Mouse (Mus musculus): ENCODE data around the gene Masp1. TPM values are rescaled to one million over a fixed set of nuclear protein-coding genes. Genes with fewer than 3 reads are reported as not detected.

Gene Masp1
- polyA plus RNA-seq, 1 experiment from 2014 or later: 21.6 TPM

DNA sequence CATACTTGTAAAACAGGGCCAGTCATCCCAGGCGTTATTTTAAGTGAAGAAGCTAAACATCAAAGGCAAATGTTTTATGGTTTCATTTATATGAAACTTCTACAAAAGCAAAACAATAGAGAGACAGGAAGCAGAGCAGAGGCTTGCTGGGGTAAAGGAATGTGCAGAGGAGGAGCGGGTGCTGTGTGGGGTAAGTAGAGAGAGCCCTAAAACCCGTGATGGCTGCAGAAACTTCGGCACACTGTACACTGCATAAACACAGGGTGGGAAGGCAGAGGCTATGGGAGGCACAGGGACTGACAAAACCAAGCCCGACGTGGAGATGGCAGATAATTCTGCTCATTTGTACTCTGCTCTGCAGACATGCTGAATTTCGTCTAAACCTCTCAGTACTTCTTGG, 23.7 kb upstream of the Masp1 start:
- no peak for ATAC-seq (replicated peaks; ENCODE audit: low FRiP score)
- H3K36me3 ChIP-seq (ENCODE audit: control insufficient read depth, insufficient read depth, low read length): no peaks in the 10 kb centered on the region
- H3K9ac ChIP-seq (ENCODE audit: low read depth, low read length): no peak overlapping the region
- H3K4me1 ChIP-seq (replicated peaks; ENCODE audit: control insufficient read depth, insufficient read depth, low read length): no peaks in the 10 kb centered on the region
- no peak overlapping the region for H3K27ac ChIP-seq (ENCODE audit: low read depth, low read length)
- no peak overlapping the region for H3K4me2 ChIP-seq
- no peak overlapping the region for H3K4me3 ChIP-seq (ENCODE audit: low read depth, low read length)
- 62% methylated on average over 7 of the region's 7 CpGs for WGBS
- DNase-seq (ENCODE audit: low spot score): no peak
- H3K9me3 ChIP-seq (ENCODE audit: control insufficient read depth, low read length): no peaks in the 10 kb centered on the region
- no peaks in the 10 kb centered on the region for H3K27me3 ChIP-seq (replicated peaks; ENCODE audit: control insufficient read depth, insufficient read depth, low read length)

DNA sequence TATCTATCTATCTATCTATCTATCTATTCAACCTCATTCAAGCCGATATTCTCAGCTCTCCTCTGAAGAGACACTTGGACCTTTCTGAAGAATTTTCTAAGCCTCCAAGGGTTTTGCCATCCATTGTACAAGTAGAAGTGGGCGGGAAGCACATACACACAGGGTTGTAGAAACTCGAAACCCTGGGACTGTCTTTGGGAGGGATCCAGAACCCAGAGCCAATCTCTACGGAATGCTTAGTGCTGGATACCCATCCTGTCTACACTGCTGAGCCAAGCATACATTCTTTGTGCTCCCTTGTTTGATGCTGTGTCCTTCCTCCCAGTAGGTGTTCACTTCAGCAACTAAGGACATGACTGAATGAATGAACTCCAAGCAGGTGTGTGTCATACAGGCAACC, 22.3 kb upstream of the Masp1 start:
- no peaks in the 10 kb centered on the region for H3K36me3 ChIP-seq (ENCODE audit: control insufficient read depth, insufficient read depth, low read length)
- ATAC-seq (replicated peaks; ENCODE audit: low FRiP score): no peak
- H3K4me2 ChIP-seq: no peak overlapping the region
- no peaks in the 10 kb centered on the region for H3K27me3 ChIP-seq (replicated peaks; ENCODE audit: control insufficient read depth, insufficient read depth, low read length)
- H3K9me3 ChIP-seq (ENCODE audit: control insufficient read depth, low read length): no peaks in the 10 kb centered on the region
- no peak for DNase-seq (ENCODE audit: low spot score)
- H3K4me3 ChIP-seq (ENCODE audit: low read depth, low read length): no peak overlapping the region
- WGBS: 79% methylated on average over 4 of the region's 4 CpGs
- H3K27ac ChIP-seq (ENCODE audit: low read depth, low read length): no peak overlapping the region
- no peak overlapping the region for H3K9ac ChIP-seq (ENCODE audit: low read depth, low read length)
- H3K4me1 ChIP-seq (replicated peaks; ENCODE audit: control insufficient read depth, insufficient read depth, low read length): no peaks in the 10 kb centered on the region

DNA sequence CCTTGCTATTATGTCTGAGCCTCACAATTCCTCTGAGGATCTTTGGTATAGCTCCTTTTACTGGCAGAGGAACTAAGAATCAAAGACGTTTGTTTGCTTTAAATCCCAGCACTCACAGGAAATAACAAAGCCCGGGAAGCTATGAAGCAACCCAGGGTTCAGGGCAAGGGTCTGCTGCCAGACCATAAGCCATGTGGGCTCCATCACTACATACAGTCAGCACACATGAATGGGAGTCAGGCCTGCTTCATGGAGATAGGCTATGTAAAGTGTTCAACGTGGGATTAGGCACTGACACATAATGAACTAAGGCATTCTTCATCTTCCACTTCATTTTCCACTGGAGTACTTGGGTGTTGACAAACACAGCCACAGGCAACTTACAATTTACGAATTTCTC, 20.4 kb upstream of the Masp1 start:
- ATAC-seq (replicated peaks; ENCODE audit: low FRiP score): no peak
- Histone ChIP-seq H3K27me3 (replicated peaks; ENCODE audit: control insufficient read depth, insufficient read depth, low read length) (no peaks in the 10 kb centered on the region), H3K9ac (ENCODE audit: low read depth, low read length) (no peak overlapping the region), H3K4me1 (replicated peaks; ENCODE audit: control insufficient read depth, insufficient read depth, low read length) (no peaks in the 10 kb centered on the region), H3K27ac (ENCODE audit: low read depth, low read length) (no peak overlapping the region), H3K4me2 (no peak overlapping the region), H3K4me3 (ENCODE audit: low read depth, low read length) (no peak overlapping the region), H3K36me3 (ENCODE audit: control insufficient read depth, insufficient read depth, low read length) (no peaks in the 10 kb centered on the region), H3K9me3 (ENCODE audit: control insufficient read depth, low read length) (no peaks in the 10 kb centered on the region)
- WGBS: 46% methylated on average over 4 of the region's 4 CpGs
- no peak for DNase-seq (ENCODE audit: low spot score)

DNA sequence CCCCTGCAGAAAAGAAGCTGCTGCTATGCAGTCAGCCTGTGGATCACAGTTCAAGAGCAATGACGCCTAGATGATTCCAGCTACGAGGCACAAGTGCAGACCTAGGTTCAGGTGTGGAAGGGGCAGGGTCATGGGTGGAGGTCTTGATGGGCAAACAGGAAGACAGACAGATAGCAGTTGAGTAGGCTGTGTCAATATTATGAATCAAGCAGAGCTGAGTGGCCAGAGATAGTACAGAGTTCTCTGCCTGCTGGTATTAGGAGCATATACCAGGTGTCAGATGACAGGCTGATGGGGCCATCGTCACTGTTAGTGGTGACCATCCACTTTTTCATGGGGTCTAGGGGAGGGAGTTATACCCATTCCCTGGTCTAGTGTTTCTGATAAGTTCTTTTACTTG, 13.1 kb upstream of the Masp1 start:
- Histone ChIP-seq H3K27me3 (replicated peaks; ENCODE audit: control insufficient read depth, insufficient read depth, low read length) (no peaks in the 10 kb centered on the region), H3K9ac (ENCODE audit: low read depth, low read length) (no peak overlapping the region), H3K36me3 (ENCODE audit: control insufficient read depth, insufficient read depth, low read length) (no peaks in the 10 kb centered on the region), H3K9me3 (ENCODE audit: control insufficient read depth, low read length) (no peaks in the 10 kb centered on the region), H3K4me1 (replicated peaks; ENCODE audit: control insufficient read depth, insufficient read depth, low read length) (no peaks in the 10 kb centered on the region), H3K4me3 (ENCODE audit: low read depth, low read length) (no peak overlapping the region), H3K27ac (ENCODE audit: low read depth, low read length) (no peak overlapping the region), H3K4me2 (no peak overlapping the region)
- DNase-seq (ENCODE audit: low spot score) (no peak), ATAC-seq (replicated peaks; ENCODE audit: low FRiP score) (no peak)
- 61% methylated on average over 3 of the region's 3 CpGs for WGBS

DNA sequence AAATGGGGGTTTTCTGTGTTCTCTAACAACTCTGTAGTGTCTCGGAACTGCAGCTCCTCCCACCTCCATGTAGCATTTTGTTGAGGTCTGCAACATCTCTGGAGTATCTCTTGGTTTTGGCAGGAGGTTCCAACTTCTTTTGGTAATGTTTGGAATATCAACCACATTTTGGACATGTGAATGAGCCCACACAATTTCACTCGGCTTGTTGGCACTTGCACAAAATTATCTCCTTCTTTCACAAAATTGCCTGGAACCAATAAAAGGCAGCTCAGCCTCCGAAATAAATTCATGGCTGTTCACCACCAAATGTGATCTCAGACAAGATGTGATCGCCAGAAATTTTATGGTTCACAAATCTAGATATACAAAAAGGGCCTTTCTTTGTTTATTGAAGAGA, 8.6 kb upstream of the Masp1 start:
- no peaks in the 10 kb centered on the region for H3K4me1 ChIP-seq (replicated peaks; ENCODE audit: control insufficient read depth, insufficient read depth, low read length)
- WGBS: 79% methylated on average over 4 of the region's 4 CpGs
- no peak overlapping the region for H3K9ac ChIP-seq (ENCODE audit: low read depth, low read length)
- no peak overlapping the region for H3K4me3 ChIP-seq (ENCODE audit: low read depth, low read length)
- H3K27ac ChIP-seq (ENCODE audit: low read depth, low read length): no peak overlapping the region
- ATAC-seq (replicated peaks; ENCODE audit: low FRiP score): no peak
- H3K36me3 ChIP-seq (ENCODE audit: control insufficient read depth, insufficient read depth, low read length): no peaks in the 10 kb centered on the region
- no peak overlapping the region for H3K4me2 ChIP-seq
- no peaks in the 10 kb centered on the region for H3K9me3 ChIP-seq (ENCODE audit: control insufficient read depth, low read length)
- no peak for DNase-seq (ENCODE audit: low spot score)
- no peaks in the 10 kb centered on the region for H3K27me3 ChIP-seq (replicated peaks; ENCODE audit: control insufficient read depth, insufficient read depth, low read length)

DNA sequence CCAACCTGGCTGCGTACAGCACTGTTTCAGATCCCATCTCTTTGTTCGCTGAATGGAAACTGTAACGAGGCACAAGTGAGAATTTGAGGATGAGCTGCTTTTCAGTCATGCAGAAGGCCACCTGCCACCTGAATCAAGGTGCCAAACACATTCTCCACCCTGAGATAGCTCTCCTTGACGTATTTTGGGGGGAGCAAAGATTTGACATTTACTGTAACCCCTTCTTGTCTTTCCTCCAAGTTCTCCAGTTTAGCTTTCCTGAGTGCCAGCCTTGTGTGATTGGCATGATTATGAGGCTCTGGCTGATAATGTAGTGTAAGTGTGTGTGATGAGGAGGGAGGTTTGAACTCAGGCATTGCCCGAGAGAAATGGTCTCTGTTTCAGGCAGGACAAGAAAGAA, 1.5 kb upstream of the Masp1 start:
- no peak overlapping the region for H3K4me3 ChIP-seq (ENCODE audit: low read depth, low read length)
- no peaks in the 10 kb centered on the region for H3K9me3 ChIP-seq (ENCODE audit: control insufficient read depth, low read length)
- H3K4me1 ChIP-seq (replicated peaks; ENCODE audit: control insufficient read depth, insufficient read depth, low read length): peaks cover 4% of the 10 kb centered on the region
- H3K9ac ChIP-seq (ENCODE audit: low read depth, low read length): no peak overlapping the region
- no peak overlapping the region for H3K27ac ChIP-seq (ENCODE audit: low read depth, low read length)
- 79% methylated on average over 5 of the region's 5 CpGs for WGBS
- 0 out of 2 replicates have a peak, but pooled peaks cover 2% of the 10 kb centered on the region for H3K27me3 ChIP-seq (replicated peaks; ENCODE audit: control insufficient read depth, insufficient read depth, low read length)
- DNase-seq (ENCODE audit: low spot score) (no peak), ATAC-seq (replicated peaks; ENCODE audit: low FRiP score) (no peak)
- H3K36me3 ChIP-seq (ENCODE audit: control insufficient read depth, insufficient read depth, low read length): no peaks in the 10 kb centered on the region; the same call in 1 of the 2 replicates
- no peak overlapping the region for H3K4me2 ChIP-seq

DNA sequence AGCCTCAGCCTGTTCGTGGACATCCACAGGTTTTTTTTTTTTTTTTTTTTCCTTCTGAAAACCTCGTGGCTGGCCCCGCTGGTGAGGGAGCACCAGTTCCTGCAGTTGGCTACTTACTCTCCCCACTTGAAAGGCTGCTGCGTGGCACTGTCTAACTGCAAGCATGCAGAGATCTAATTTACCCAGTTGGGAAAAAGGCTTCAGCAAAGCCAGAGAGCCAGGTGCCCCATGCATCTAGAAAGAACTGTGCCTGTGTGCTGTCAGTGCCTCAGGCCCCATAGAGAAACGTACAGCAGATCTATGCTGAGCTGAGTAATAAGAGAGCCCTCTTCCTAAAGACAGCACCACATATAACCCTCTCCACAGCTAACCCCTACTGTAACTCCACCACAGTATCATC, 477 bp upstream of the Masp1 start:
- no peak overlapping the region; the same call in 1 of the 2 replicates for H3K9ac ChIP-seq (ENCODE audit: low read depth, low read length)
- peak overlapping the region; percentile 57 for H3K4me2 ChIP-seq
- H3K27me3 ChIP-seq (replicated peaks; ENCODE audit: control insufficient read depth, insufficient read depth, low read length): 0 out of 2 replicates have a peak, but pooled peaks cover 2% of the 10 kb centered on the region
- H3K9me3 ChIP-seq (ENCODE audit: control insufficient read depth, low read length): no peaks in the 10 kb centered on the region
- ATAC-seq (replicated peaks; ENCODE audit: low FRiP score): no peak
- no peak overlapping the region for H3K4me3 ChIP-seq (ENCODE audit: low read depth, low read length)
- H3K36me3 ChIP-seq (ENCODE audit: control insufficient read depth, insufficient read depth, low read length): no peaks in the 10 kb centered on the region; the same call in 1 of the 2 replicates
- WGBS: 26% methylated on average over 5 of the region's 5 CpGs
- 0 out of 2 replicates have a peak overlapping the region, but pooled peaks have one; percentile 70 for H3K27ac ChIP-seq (ENCODE audit: low read depth, low read length)
- peaks cover 7% of the 10 kb centered on the region for H3K4me1 ChIP-seq (replicated peaks; ENCODE audit: control insufficient read depth, insufficient read depth, low read length)
- DNase-seq (ENCODE audit: low spot score): no peak

DNA sequence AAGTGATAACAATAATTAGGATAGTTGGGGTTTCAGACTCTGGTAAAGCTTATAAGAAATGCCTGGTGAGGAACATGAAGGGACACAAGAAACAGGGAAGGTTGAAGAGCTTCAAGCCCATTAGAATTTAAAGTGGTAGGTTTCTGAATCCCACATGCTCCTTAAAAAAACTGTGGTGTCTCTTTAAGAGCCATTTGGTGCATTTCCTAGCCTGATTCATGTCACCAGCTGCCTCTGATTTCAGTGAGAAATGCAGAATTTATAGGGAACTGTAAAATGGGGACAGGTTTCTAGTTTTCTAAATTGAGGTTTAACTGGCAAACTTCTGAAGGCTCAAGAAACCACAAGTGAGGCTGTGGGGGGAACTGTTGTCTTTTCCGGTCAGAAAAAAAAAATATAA, 844 bp downstream of the Masp1 start:
- H3K4me1 ChIP-seq (replicated peaks; ENCODE audit: control insufficient read depth, insufficient read depth, low read length): peaks cover 7% of the 10 kb centered on the region
- H3K9me3 ChIP-seq (ENCODE audit: control insufficient read depth, low read length): no peaks in the 10 kb centered on the region
- WGBS: 8% methylated on average over 1 of the region's 1 CpGs
- H3K27me3 ChIP-seq (replicated peaks; ENCODE audit: control insufficient read depth, insufficient read depth, low read length): 0 out of 2 replicates have a peak, but pooled peaks cover 2% of the 10 kb centered on the region
- H3K4me3 ChIP-seq (ENCODE audit: low read depth, low read length): peak overlapping the region; percentile 46
- peak overlapping the region; percentile 57 for H3K4me2 ChIP-seq
- H3K9ac ChIP-seq (ENCODE audit: low read depth, low read length): peak overlapping the region; percentile 64; the same call in 1 of the 2 replicates
- no peaks in the 10 kb centered on the region; the same call in 1 of the 2 replicates for H3K36me3 ChIP-seq (ENCODE audit: control insufficient read depth, insufficient read depth, low read length)
- DNase-seq (ENCODE audit: low spot score): no peak
- peak overlapping the region; percentile 70; the same call in 1 of the 2 replicates for H3K27ac ChIP-seq (ENCODE audit: low read depth, low read length)
- no peak for ATAC-seq (replicated peaks; ENCODE audit: low FRiP score)

DNA sequence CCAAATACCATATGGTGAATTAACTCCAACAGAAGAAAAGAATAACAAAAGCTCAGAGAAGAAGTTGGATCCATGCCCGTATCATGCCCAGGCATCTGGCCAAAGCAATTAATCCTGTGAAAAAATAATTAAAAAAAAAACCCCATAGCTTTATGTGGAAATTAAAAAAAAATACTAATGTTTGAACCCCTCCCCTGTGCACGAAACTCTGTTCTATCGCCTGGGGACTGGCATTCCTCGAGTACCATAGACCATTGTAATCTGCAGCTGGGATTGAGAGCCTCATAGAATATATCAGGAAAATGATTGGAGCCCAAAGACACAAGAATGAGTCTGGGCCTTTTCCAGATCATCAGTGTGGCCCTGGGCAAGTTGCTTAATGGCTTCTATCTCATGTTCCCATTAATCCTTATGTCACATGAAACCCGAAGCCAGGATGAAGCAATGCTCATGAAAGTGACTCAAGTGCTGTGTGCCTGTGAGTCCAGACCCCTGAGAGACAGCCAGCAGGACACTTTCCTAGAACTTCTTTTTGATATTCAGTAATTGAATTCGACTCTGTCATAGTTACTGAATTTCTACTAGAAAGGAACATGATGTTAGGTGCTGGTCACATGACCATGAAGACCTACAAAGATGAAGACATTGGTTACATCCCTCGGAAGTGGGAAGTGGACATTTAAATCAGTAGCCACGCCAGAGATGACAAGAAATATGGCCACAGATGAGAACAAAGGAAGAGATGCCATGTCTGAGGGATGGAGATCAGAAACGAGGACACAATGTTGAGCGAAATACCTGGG, 1.8 kb downstream of the Masp1 start:
- ATAC-seq (replicated peaks; ENCODE audit: low FRiP score) (no peak), DNase-seq (ENCODE audit: low spot score) (no peak)
- Histone ChIP-seq H3K4me3 (ENCODE audit: low read depth, low read length) (0 out of 2 replicates have a peak overlapping the region, but pooled peaks have one; percentile 15), H3K27ac (ENCODE audit: low read depth, low read length) (no peak overlapping the region), H3K9ac (ENCODE audit: low read depth, low read length) (no peak overlapping the region), H3K4me2 (peak overlapping the region; percentile 57), H3K27me3 (replicated peaks; ENCODE audit: control insufficient read depth, insufficient read depth, low read length) (0 out of 2 replicates have a peak, but pooled peaks cover 2% of the 10 kb centered on the region), H3K9me3 (ENCODE audit: control insufficient read depth, low read length) (no peaks in the 10 kb centered on the region), H3K4me1 (replicated peaks; ENCODE audit: control insufficient read depth, insufficient read depth, low read length) (peaks cover 7% of the 10 kb centered on the region), H3K36me3 (ENCODE audit: control insufficient read depth, insufficient read depth, low read length) (peaks cover under 1% of the 10 kb centered on the region; the same call in 1 of the 2 replicates)
- WGBS: 68% methylated on average over 10 of the region's 10 CpGs

Measured in liver, embryonic 11.5 days (tissue).